Mouse (Mus musculus) E14TG2a.4 (cell line): ENCODE data around the gene Vma21.

ENCODE experiments used
- H3K27me3 ChIP-seq: 2 replicates; pipeline ENCODE4 v1.6.1; 2014; ENCODE audit warnings: low read length, control low read depth; ENCODE audit not compliant: insufficient read depth
- H3K36me3 ChIP-seq: 2 replicates; pipeline ENCODE4 v1.6.1; 2014; ENCODE audit warnings: low read length, control low read depth; ENCODE audit not compliant: insufficient read depth
- H3K4me1 ChIP-seq: replicated peaks from 2 replicates; pipeline ENCODE4 v1.6.1; 2014; ENCODE audit warnings: low read depth, low read length, control low read depth
- H3K4me3 ChIP-seq: replicated peaks from 2 replicates; pipeline ENCODE4 v1.5.1; 2014; ENCODE audit warnings: mild to moderate bottlenecking, low read length
- H3K9me3 ChIP-seq: 2 replicates; pipeline ENCODE4 v1.6.1; 2014; ENCODE audit warnings: low read length, control low read depth
- CTCF ChIP-seq: conservative IDR thresholded peaks from 2 replicates; pipeline ENCODE4 v1.5.1; 2014; ENCODE audit warnings: low read length
- NANOG ChIP-seq: IDR thresholded peaks from 2 replicates; pipeline ENCODE4 v1.6.1; 2014; ENCODE audit warnings: borderline replicate concordance, low read length, mixed read lengths
- POU5F1 ChIP-seq: IDR thresholded peaks from 2 replicates; pipeline ENCODE4 v1.6.1; 2014; ENCODE audit warnings: low read length, borderline replicate concordance

Vma21 gene

GRCm38 (mm10) chrX:71846696-71847095, 31.0 kb downstream of the Vma21 start:
- H3K9me3 ChIP-seq, result no peaks in the 10 kb centered on the region
- TF ChIP-seq POU5F1 (no peak), NANOG (no peak), CTCF (no peak)
- no peaks in the 10 kb centered on the region for H3K4me1 ChIP-seq
- H3K4me3 ChIP-seq, result no peak overlapping the region
- H3K36me3 ChIP-seq, result no peaks in the 10 kb centered on the region
- H3K27me3 ChIP-seq, result no peaks in the 10 kb centered on the region

GRCm38 (mm10) chrX:71853798-71854197, 38.1 kb downstream of the Vma21 start:
- Histone ChIP-seq H3K27me3 (no peaks in the 10 kb centered on the region), H3K4me3 (no peak overlapping the region), H3K36me3 (no peaks in the 10 kb centered on the region), H3K9me3 (no peaks in the 10 kb centered on the region), H3K4me1 (no peaks in the 10 kb centered on the region)
- no peak for TF ChIP-seq POU5F1
- TF ChIP-seq NANOG, result no peak
- TF ChIP-seq CTCF, result no peak
